Mouse (Mus musculus) spleen, embryonic (tissue): ENCODE data around the gene Aar2.

Experiments
- CTCF ChIA-PET: fragments of 350-600 bp; sonication (Branson Sonifier 250); formaldehyde crosslinking; loops from one replicate; lab custom pipeline; 2022; lab: Charles Lee

Gene Aar2

GRCm38 (mm10) chr2:156566512-156566911 is 19.1 kb downstream of the Aar2 start:
- CTCF ChIA-PET: interaction anchor here (0.5 kb wide), 2 partner anchors 37 to 1002 kb away, joined by 3 to 4 read pairs; no protein-coding TSS in a partner anchor

- CTCF ChIA-PET: no interaction called here
Measured at GRCm38 (mm10) chr2:156568647-156569046, 21.3 kb downstream of the Aar2 start.

GRCm38 (mm10) chr2:156569261-156569660 is 21.9 kb downstream of the Aar2 start:
- CTCF ChIA-PET: no interaction called here

GRCm38 (mm10) chr2:156571521-156571920 is 24.1 kb downstream of the Aar2 start:
- CTCF ChIA-PET: no interaction called here

GRCm38 (mm10) chr2:156576850-156577587 is 29.6 kb downstream of the Aar2 start:
- CTCF ChIA-PET: no interaction called here

GRCm38 (mm10) chr2:156580507-156580906 is 33.1 kb downstream of the Aar2 start:
- CTCF ChIA-PET: no interaction called here

GRCm38 (mm10) chr2:156581244-156581643 is 33.9 kb downstream of the Aar2 start:
- CTCF ChIA-PET: no interaction called here

- CTCF ChIA-PET: no interaction called here
Measured at GRCm38 (mm10) chr2:156582887-156583286, 35.5 kb downstream of the Aar2 start.

GRCm38 (mm10) chr2:156584154-156584796 is 36.9 kb downstream of the Aar2 start:
- CTCF ChIA-PET: no interaction called here

- CTCF ChIA-PET: no interaction called here
Measured at GRCm38 (mm10) chr2:156584797-156585471, 37.5 kb downstream of the Aar2 start.

GRCm38 (mm10) chr2:156589481-156589880 is 42.1 kb downstream of the Aar2 start:
- CTCF ChIA-PET: no interaction called here

GRCm38 (mm10) chr2:156594987-156595490 is 47.7 kb downstream of the Aar2 start:
- CTCF ChIA-PET: no interaction called here

GRCm38 (mm10) chr2:156602581-156602980 is 55.2 kb downstream of the Aar2 start:
- CTCF ChIA-PET: no interaction called here

- CTCF ChIA-PET: no interaction called here
Measured at GRCm38 (mm10) chr2:156603671-156604070, 56.3 kb downstream of the Aar2 start.

GRCm38 (mm10) chr2:156605144-156605543 is 57.8 kb downstream of the Aar2 start:
- CTCF ChIA-PET: no interaction called here

GRCm38 (mm10) chr2:156605971-156606370 is 58.6 kb downstream of the Aar2 start:
- CTCF ChIA-PET: no interaction called here

GRCm38 (mm10) chr2:156613081-156613540 is 65.7 kb downstream of the Aar2 start:
- CTCF ChIA-PET: no interaction called here

GRCm38 (mm10) chr2:156613541-156614257 is 66.3 kb downstream of the Aar2 start, which contains the start of gene Dlgap4:
Gene Dlgap4 (plus strand): TSS chr2:156613705.
- CTCF ChIA-PET: no interaction called here

- CTCF ChIA-PET: no interaction called here
Measured at GRCm38 (mm10) chr2:156614258-156614556, 66.8 kb downstream of the Aar2 start.

GRCm38 (mm10) chr2:156614661-156615654 is 67.6 kb downstream of the Aar2 start:
- CTCF ChIA-PET: no interaction called here

- CTCF ChIA-PET: no interaction called here
Measured at GRCm38 (mm10) chr2:156616513-156616912, 69.1 kb downstream of the Aar2 start.
